Mouse (Mus musculus): ENCODE results near the gene Rabgap1l.
"Not testable (repeated sequence)": the region's sequence is repeated elsewhere in the genome, so short reads cannot be mapped to it uniquely, and the experiment has no call there.

Gene Rabgap1l

GRCm38 (mm10) chr1:160306866-160307616 lies 486.0 kb downstream of the Rabgap1l start:
- no peak for DNase-seq

DNA sequence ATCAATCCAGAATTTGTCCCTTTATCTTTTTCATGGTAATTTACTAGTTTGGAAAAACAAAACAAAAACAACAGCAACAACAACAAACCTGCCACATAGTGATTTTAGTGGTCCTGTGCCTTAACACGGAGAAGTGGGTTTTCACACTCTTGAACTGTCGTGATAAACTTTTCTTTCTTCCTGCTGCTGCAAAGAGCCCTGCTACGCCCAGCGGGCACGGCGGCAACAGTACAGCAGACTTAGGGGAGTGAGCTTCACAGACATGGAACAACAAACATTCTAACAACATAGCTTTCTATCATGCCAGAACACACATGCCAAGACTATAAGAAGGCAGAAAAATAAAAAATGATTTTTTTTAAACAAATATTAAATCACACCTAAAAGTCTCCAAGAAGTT lies 486.7 kb downstream of the Rabgap1l start:
- DNase-seq, result no peak

GRCm38 (mm10) chr1:160305826-160306225 lies 487.2 kb downstream of the Rabgap1l start:
- no peak for DNase-seq

GRCm38 (mm10) chr1:160304969-160305498 lies 488.0 kb downstream of the Rabgap1l start:
- no peak for DNase-seq

- no peak for DNase-seq
Measured at GRCm38 (mm10) chr1:160302268-160302667, 490.7 kb downstream of the Rabgap1l start.

DNA sequence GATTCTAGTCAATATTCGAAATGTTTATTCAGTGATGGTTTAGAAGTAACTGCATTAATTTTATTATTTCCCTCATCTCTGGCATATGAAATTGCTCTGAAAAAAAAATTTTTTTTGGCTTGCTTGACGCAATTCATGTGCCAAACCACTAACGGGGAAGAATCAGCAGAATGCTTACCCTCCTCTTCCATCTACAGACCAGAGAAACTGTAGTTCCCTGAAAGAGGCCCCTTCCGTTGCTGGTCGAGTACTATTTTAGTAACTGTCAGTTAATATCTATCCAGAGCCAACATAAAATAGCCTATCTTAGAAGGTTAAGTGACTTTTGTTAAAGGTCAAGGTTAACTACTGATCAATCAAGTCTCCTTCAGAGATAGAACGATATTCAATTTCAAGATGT lies 491.9 kb downstream of the Rabgap1l start:
- no peak for DNase-seq

DNA sequence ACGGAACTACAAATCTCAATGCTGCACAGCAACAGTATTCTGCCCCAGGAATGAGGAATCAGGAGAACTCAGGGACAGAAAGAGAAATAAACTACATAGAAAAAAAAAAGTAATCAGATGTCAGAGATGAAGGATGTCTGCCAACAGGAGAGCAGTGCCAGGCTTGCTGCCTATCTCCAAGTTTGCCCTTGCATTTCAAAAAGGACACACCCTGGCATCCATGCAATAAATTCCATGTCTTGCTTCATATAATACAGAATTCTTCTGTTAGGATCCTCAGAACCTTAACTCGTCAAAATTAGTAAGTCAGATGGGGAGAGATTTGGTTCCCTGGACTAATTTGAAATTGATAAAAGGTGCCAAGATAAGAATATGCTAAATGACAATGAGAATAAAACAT lies 492.3 kb downstream of the Rabgap1l start:
- no peak for DNase-seq

DNA sequence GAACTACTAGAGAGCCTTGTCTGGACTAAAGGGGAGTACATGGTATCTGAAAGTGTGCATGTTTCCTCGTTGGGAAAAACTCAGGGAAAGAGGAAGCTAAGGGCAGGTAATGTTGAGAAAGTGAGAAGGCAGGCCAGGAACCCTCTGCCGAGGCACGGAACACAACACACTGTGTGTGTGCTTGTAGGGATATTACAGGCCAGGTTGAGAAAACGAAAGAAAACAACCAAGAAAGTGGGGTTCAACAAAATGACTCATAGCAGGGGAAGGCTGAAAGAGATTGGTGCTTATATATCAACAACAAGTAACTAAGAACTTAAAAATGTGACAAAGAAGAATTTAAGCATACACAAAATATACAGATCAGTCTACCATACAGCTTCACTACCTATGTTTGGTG lies 493.0 kb downstream of the Rabgap1l start:
- no peak for DNase-seq

- no peak for DNase-seq
Measured at GRCm38 (mm10) chr1:160298893-160299292, 494.1 kb downstream of the Rabgap1l start.

GRCm38 (mm10) chr1:160297701-160298100 lies 495.3 kb downstream of the Rabgap1l start:
- no peak for DNase-seq

- DNase-seq, result no peak
Measured at GRCm38 (mm10) chr1:160295323-160295722, 497.7 kb downstream of the Rabgap1l start.

GRCm38 (mm10) chr1:160293488-160293887 lies 499.5 kb downstream of the Rabgap1l start:
- no peak for DNase-seq

GRCm38 (mm10) chr1:160292058-160292457 lies 501.0 kb downstream of the Rabgap1l start:
- DNase-seq, result no peak

DNA sequence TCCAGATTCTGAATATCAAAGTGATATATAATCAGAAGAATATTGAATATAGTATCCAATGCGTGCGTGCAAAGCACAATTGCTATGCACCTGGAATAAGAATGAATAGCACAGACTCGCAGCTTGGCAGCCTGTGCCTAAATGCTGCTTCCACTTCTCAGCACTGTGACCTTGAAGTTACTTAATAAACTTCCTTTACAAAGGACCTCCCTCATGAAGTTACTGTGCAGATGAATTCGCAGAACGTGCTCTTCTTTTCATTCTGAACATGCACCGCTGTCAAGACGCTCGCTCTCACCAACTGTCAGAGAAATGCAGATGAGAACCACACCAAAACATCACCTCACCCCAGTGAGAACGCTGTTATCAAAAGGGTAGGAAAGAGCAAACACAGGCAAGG lies 502.8 kb downstream of the Rabgap1l start:
- no peak for DNase-seq

- DNase-seq, result peak in 1 of 2 experiments; percentile 51
Measured at GRCm38 (mm10) chr1:160287058-160287645, 505.9 kb downstream of the Rabgap1l start.

GRCm38 (mm10) chr1:160286400-160287057 lies 506.5 kb downstream of the Rabgap1l start:
- DNase-seq, result peak; percentile 63 to 71

DNA sequence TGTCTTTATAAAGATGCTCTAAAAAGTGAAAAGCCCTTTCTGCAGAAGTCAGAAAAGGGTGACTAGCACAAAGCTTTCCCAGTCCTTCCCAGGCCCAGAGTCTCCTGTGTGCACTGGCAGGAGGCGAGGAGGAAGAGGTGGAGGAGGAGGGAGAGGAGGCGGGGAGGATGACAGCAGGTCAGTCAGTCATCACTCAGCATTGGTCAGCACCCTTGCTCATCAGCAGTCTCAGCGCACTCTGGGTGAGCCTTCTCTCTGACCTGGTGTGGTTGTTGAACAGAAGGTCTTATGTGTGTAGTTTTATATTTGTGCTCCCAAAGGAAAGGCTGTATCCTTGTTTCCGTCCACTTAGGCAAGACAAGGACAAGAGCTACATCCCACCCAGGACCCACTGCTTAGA lies 508.8 kb downstream of the Rabgap1l start:
- DNase-seq, result no peak

- not testable (repeated sequence) for DNase-seq
Measured at GRCm38 (mm10) chr1:160282166-160282874, 510.7 kb downstream of the Rabgap1l start.

DNA sequence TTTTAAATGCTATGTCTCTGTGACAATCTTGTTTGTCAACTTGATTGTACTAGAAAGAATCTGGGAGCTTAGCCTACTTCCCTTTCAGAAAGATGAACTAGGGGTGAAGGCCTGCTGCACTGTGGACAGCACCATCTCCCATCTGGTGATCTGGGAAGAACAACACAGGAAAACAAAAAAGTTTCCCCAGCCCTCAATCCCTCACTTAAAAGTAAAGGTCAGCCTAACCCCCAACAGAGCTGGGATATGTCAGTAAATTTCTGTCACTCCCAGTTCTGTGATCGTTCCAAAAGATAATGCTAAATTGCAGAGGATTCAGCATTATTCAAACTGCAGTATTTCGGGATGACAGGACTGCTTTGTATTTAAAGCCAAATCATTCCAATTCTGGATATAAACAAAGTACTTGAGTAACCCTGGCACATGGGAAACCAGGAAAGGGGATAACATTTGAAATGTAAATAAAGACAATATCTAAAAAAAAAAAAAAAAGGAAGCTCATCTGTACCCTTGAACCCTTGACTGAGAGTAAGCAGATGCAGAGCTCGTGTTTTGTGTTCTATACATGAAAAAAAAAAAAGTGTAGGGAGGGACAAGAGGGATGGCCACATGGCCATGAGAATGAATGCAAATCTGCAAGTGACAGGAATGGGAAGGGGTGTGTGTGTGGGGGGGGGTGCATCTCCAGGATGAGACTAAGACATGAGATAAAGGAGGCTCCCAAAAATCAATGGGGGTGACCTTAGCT lies 511.5 kb downstream of the Rabgap1l start:
- DNase-seq, result no peak

GRCm38 (mm10) chr1:160280603-160281002 lies 512.4 kb downstream of the Rabgap1l start:
- DNase-seq, result no peak

DNA sequence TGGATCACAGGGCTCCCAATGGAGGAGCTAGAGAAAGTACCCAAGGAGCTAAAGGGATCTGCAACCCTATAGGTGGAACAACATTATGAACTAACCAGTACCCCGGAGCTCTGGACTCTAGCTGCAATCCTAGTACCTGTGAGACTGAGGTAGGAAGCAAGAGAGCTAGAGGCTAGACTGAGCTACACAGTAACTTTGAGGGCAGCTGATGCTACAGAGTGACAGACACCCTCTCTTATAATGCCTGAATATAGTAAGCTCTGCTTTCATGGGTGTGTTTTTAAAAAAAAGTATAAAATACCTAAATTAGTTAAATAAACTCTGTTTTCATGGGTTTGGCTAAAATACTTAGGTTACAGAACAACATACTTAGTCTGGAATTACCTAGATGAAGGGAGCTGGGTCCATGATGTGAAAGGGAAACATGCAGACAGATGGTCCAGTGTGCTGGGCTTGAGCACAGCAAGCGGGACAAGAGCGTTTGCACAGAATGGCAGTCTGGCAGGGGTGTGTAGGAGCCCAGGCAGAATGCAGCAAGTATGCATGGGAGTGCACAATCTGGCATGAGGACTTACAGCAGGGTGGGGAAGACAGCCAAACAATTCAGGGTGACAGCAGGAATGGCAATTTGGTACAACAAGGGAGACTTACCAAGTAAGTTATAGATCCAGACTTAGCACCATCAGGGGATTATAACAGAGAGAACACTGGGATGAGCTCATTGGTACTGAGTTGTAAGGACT lies 514.9 kb downstream of the Rabgap1l start:
- peak; percentile 77 to 88 for DNase-seq

- no peak for DNase-seq
Measured at GRCm38 (mm10) chr1:160275248-160275647, 517.8 kb downstream of the Rabgap1l start.
